ENCODE assay signal across 17 mouse cellular contexts in the genomic region with DNA sequence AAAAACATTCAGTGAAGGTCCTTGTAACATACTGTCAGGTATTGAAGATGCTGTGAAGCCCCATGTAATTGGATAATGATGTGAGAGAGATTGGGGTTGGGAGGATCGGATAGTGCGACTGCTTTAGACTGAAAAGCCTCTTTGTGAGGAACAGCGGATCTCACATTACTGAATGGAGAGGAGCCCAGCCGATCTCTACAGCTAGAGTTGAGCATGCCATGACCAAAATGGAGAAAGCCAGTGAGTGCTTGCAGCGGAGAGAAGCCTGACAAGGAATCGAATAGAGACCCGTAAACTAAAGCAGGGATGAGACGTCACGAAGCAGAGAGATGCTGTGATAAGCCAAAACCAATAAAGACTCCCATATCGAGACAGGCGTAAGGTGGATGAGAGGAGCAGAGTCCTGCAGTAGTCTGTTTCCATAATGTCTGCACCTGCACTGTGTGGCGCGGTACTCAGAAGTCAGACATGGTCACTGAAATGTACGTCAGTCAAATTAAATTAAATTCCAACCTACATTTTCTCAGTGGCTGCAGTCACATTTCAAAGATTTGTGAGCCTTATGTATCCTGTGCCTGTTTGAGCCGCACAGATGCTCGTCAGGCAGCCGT. TPM values are rescaled to one million over a fixed set of nuclear protein-coding genes. Genes with fewer than 3 reads are reported as not detected.
DNase-seq lines count a peak whose midpoint lies in the region; ATAC-seq lines count a peak whose summit lies in the region.
"Had no signal": no experiment of that assay in that cellular context is flagged by ENCODE, and none has a peak within 500 bp of the region (broad histone marks: within the 10 kb centered on the region; RNA-seq: fewer than 3 reads in every experiment).

No protein-coding gene starts in this region.

- no peak overlapping the region for H3K4me3 ChIP-seq in heart, embryonic 10.5 days
- no peak overlapping the region for H3K4me3 ChIP-seq in hindbrain, embryonic 10.5 days
- H3K4me3 ChIP-seq in midbrain, embryonic 11.5 days (ENCODE audit: low read depth, low read length) = no peak overlapping the region
- no peak overlapping the region for H3K4me3 ChIP-seq in neural tube, embryonic 15.5 days (replicated peaks)
- H3K4me3 ChIP-seq in limb, embryonic 10.5 days = no peak overlapping the region
- H3K4me3 ChIP-seq in heart, embryonic 12.5 days = no peak overlapping the region
- H3K4me3 ChIP-seq: erythroblast, embryonic 14.5 days; intestine, embryonic 15.5 days; kidney, embryonic 15.5 days; limb, embryonic 15.5 days had no signal

- H3K27me3 ChIP-seq in heart, embryonic 10.5 days (ENCODE audit: insufficient read depth, poor library complexity, severe bottlenecking) = no peaks in the 10 kb centered on the region
- H3K27me3 ChIP-seq in hindbrain, embryonic 10.5 days (ENCODE audit: insufficient read depth, poor library complexity, severe bottlenecking) = no peaks in the 10 kb centered on the region
- H3K27me3 ChIP-seq in midbrain, embryonic 11.5 days (ENCODE audit: control insufficient read depth, insufficient read depth, low read length) = no peaks in the 10 kb centered on the region
- H3K27me3 ChIP-seq in neural tube, embryonic 15.5 days (replicated peaks) = no peaks in the 10 kb centered on the region
- no peaks in the 10 kb centered on the region for H3K27me3 ChIP-seq in limb, embryonic 10.5 days (ENCODE audit: low read depth, poor library complexity, severe bottlenecking)
- no peaks in the 10 kb centered on the region for H3K27me3 ChIP-seq in heart, embryonic 12.5 days (replicated peaks)
- H3K27me3 ChIP-seq: intestine, embryonic 15.5 days; kidney, embryonic 15.5 days; limb, embryonic 15.5 days had no signal

- H3K27ac ChIP-seq in heart, embryonic 10.5 days = no peak overlapping the region
- H3K27ac ChIP-seq in hindbrain, embryonic 10.5 days = peak overlapping the region; percentile 83
- peak overlapping the region; percentile 35; the same call in 1 of the 2 replicates for H3K27ac ChIP-seq in midbrain, embryonic 11.5 days (ENCODE audit: low read depth, low read length)
- no peak overlapping the region for H3K27ac ChIP-seq in neural tube, embryonic 15.5 days (replicated peaks)
- H3K27ac ChIP-seq in limb, embryonic 10.5 days = no peak overlapping the region
- H3K27ac ChIP-seq in heart, embryonic 12.5 days (ENCODE audit: poor library complexity, severe bottlenecking) = no peak overlapping the region
- H3K27ac ChIP-seq: intestine, embryonic 15.5 days; kidney, embryonic 15.5 days; limb, embryonic 15.5 days had no signal

- DNase-seq in heart, adult 11 months = peak; percentile 31
- no peak for DNase-seq in heart, embryonic 10.5 days (ENCODE audit: low spot score)
- DNase-seq in hindbrain, embryonic 10.5 days (ENCODE audit: low spot score) = no peak
- peak; percentile 95 for DNase-seq in midbrain, embryonic 11.5 days (ENCODE audit: low spot score, missing footprints)
- DNase-seq in limb, embryonic 10.5 days (ENCODE audit: low spot score) = no peak
- DNase-seq in ovary, adult 18-20 months (ENCODE audit: low spot score) = no peak
- DNase-seq: cerebellum, adult 18-20 months; heart, postnatal 14 days; liver, postnatal 0 days; lung, postnatal 4 days; right cerebral cortex, postnatal 14 days had no signal

- H3K4me2 ChIP-seq in midbrain, embryonic 11.5 days = peak overlapping the region; percentile 37
- H3K4me2 ChIP-seq in neural tube, embryonic 15.5 days = peak overlapping the region; percentile 36
- no peak overlapping the region for H3K4me2 ChIP-seq in heart, embryonic 12.5 days
- H3K4me2 ChIP-seq: intestine, embryonic 15.5 days; kidney, embryonic 15.5 days; limb, embryonic 15.5 days had no signal

- 83% methylated on average over 17 of the region's 17 CpGs for WGBS in heart, embryonic 10.5 days
- WGBS in hindbrain, embryonic 10.5 days = 63% methylated on average over 17 of the region's 17 CpGs
- WGBS in midbrain, embryonic 11.5 days = 33% methylated on average over 17 of the region's 17 CpGs
- 43% methylated on average over 17 of the region's 17 CpGs for WGBS in neural tube, embryonic 15.5 days
- 89% methylated on average over 17 of the region's 17 CpGs for whole genome bisulfite sequencing in limb, embryonic 10.5 days
- 88% methylated on average over 17 of the region's 17 CpGs for WGBS in heart, embryonic 12.5 days

- H3K36me3 ChIP-seq in heart, embryonic 10.5 days = peaks cover 3% of the 10 kb centered on the region; the same call in 1 of the 2 replicates
- peaks cover 14% of the 10 kb centered on the region; the same call in 1 of the 2 replicates for H3K36me3 ChIP-seq in hindbrain, embryonic 10.5 days
- H3K36me3 ChIP-seq in midbrain, embryonic 11.5 days (ENCODE audit: control insufficient read depth, insufficient read depth, low read length) = no peaks in the 10 kb centered on the region
- no peaks in the 10 kb centered on the region for H3K36me3 ChIP-seq in neural tube, embryonic 15.5 days
- no peaks in the 10 kb centered on the region for H3K36me3 ChIP-seq in limb, embryonic 10.5 days
- H3K36me3 ChIP-seq in heart, embryonic 12.5 days = no peaks in the 10 kb centered on the region
- H3K36me3 ChIP-seq: intestine, embryonic 15.5 days; limb, embryonic 15.5 days had no signal

- H3K9me3 ChIP-seq in heart, embryonic 10.5 days = no peaks in the 10 kb centered on the region
- H3K9me3 ChIP-seq in hindbrain, embryonic 10.5 days = peaks cover 5% of the 10 kb centered on the region
- H3K9me3 ChIP-seq in midbrain, embryonic 11.5 days (ENCODE audit: control insufficient read depth, low read length) = no peaks in the 10 kb centered on the region; the same call in 1 of the 2 replicates
- H3K9me3 ChIP-seq in neural tube, embryonic 15.5 days (replicated peaks) = no peaks in the 10 kb centered on the region
- no peaks in the 10 kb centered on the region for H3K9me3 ChIP-seq in limb, embryonic 10.5 days (replicated peaks)
- H3K9me3 ChIP-seq in heart, embryonic 12.5 days (replicated peaks) = no peaks in the 10 kb centered on the region
- H3K9me3 ChIP-seq: intestine, embryonic 15.5 days; kidney, embryonic 15.5 days; limb, embryonic 15.5 days had no signal

- ATAC-seq in midbrain, embryonic 11.5 days (ENCODE audit: low FRiP score) = peak; percentile 69
- ATAC-seq in neural tube, embryonic 15.5 days (ENCODE audit: low FRiP score) = peak; percentile 38; the same call in 1 of the 2 replicates
- no peak for ATAC-seq in heart, embryonic 12.5 days (ENCODE audit: insufficient number of reproducible peaks, low FRiP score)
- ATAC-seq: intestine, embryonic 15.5 days; liver, postnatal 0 days had no signal

- H3K4me1 ChIP-seq in heart, embryonic 10.5 days = peaks cover 17% of the 10 kb centered on the region
- H3K4me1 ChIP-seq in hindbrain, embryonic 10.5 days (replicated peaks) = peaks cover 35% of the 10 kb centered on the region
- H3K4me1 ChIP-seq in midbrain, embryonic 11.5 days (ENCODE audit: control insufficient read depth, insufficient read depth, low read length) = peaks cover 21% of the 10 kb centered on the region
- H3K4me1 ChIP-seq in neural tube, embryonic 15.5 days = peaks cover 12% of the 10 kb centered on the region
- H3K4me1 ChIP-seq in limb, embryonic 10.5 days = no peaks in the 10 kb centered on the region
- H3K4me1 ChIP-seq in heart, embryonic 12.5 days (replicated peaks) = peaks cover 13% of the 10 kb centered on the region; the same call in 1 of the 2 replicates
- H3K4me1 ChIP-seq: intestine, embryonic 15.5 days; kidney, embryonic 15.5 days; limb, embryonic 15.5 days had no signal

- peak overlapping the region; percentile 18; the same call in 1 of the 2 replicates for H3K9ac ChIP-seq in midbrain, embryonic 11.5 days (ENCODE audit: low read length)
- no peak overlapping the region for H3K9ac ChIP-seq in neural tube, embryonic 15.5 days (replicated peaks)
- no peak overlapping the region for H3K9ac ChIP-seq in heart, embryonic 12.5 days
- H3K9ac ChIP-seq: intestine, embryonic 15.5 days; kidney, embryonic 15.5 days; limb, embryonic 15.5 days; liver, postnatal 0 days had no signal

RNA-seq across cellular contexts. Expression of a gene that starts 22.9 kb away (rescaled TPM):
- 13.5 and 16.4 TPM in 2 replicates for polyA plus RNA-seq in heart, embryonic 10.5 days (2016; fragmentation: Nextera tagmentation; extraction: Ambion mirVana)
- polyA plus RNA-seq in hindbrain, embryonic 10.5 days (2016; fragmentation: Nextera tagmentation; extraction: Ambion mirVana) = 16.6 and 18.8 TPM in 2 replicates
- 15.0 and 18.1 TPM in 2 replicates for polyA plus RNA-seq in midbrain, embryonic 11.5 days (2014; fragmentation: Nextera tagmentation; extraction: Ambion mirVana)
- polyA plus RNA-seq in neural tube, embryonic 15.5 days (2015; fragmentation: Nextera tagmentation; extraction: Ambion mirVana) = 3.5 and 5.9 TPM in 2 replicates
- polyA plus RNA-seq in limb, embryonic 10.5 days (2016; fragmentation: Nextera tagmentation; extraction: Ambion mirVana) = 10.4 and 11.1 TPM in 2 replicates
- polyA plus RNA-seq in heart, embryonic 12.5 days (2016; fragmentation: Nextera tagmentation; extraction: Ambion mirVana) = 15.1 and 16.8 TPM in 2 replicates

Comparison
In these comparisons a context has a peak if more than half of its experiments do, and no peak if none do; other contexts are left out.
1. DNase-seq: peak in heart, adult 11 months (single experiment) and midbrain, embryonic 11.5 days (single experiment); none in heart, embryonic 10.5 days (single experiment), hindbrain, embryonic 10.5 days (single experiment), limb, embryonic 10.5 days (single experiment) and ovary, adult 18-20 months (single experiment).
2. H3K27ac ChIP-seq: peak in hindbrain, embryonic 10.5 days (single experiment) and midbrain, embryonic 11.5 days (single experiment); none in heart, embryonic 10.5 days (single experiment), neural tube, embryonic 15.5 days (single experiment), limb, embryonic 10.5 days (single experiment) and heart, embryonic 12.5 days (single experiment).